8 mouse cellular contexts compared by ENCODE assay signal in the genomic region with DNA sequence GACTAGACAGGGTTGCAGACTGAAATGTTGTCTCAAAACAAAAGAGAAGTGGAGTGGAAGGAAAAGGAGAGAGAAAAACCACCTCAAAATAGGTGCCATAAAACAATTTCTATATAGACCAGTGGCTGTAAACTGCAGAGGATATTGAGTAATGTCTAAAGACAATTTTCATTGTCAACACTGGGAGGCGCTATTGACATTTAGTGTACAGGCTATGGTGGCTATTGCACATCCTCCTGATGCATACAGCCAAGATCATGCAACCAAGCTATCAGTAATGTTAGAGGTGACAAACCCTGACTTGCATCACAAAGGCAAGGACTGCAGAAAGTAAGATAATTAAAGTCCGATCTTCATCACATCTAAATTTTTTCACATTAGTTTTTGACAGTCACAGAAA.
DNase-seq lines count a peak whose midpoint lies in the region; ATAC-seq lines count a peak whose summit lies in the region.

No protein-coding gene starts in this region.

- H3K4me1 ChIP-seq in heart, embryonic 10.5 days, result no peaks in the 10 kb centered on the region

- DNase-seq in heart, postnatal 10 days, result peak; percentile 8 to 14
- DNase-seq in heart, embryonic 10.5 days (ENCODE audit: low spot score), result no peak
- peak; percentile 77 for DNase-seq in 416B (ENCODE audit: low read depth)
- peak; percentile 84 for DNase-seq in brain, adult 2 months (ENCODE audit: low read depth, low spot score)
- no peak for DNase-seq in urinary bladder, postnatal 14 days (ENCODE audit: low spot score)
- DNase-seq in spleen, adult 18-20 months, result no peak
- DNase-seq in urinary bladder, adult 2 months (ENCODE audit: low spot score), result no peak

- peak; percentile 75 for ATAC-seq in granulocyte monocyte progenitor cell, adult 5-6 weeks (replicated peaks; ENCODE audit: poor library complexity, severe bottlenecking)

- H3K36me3 ChIP-seq in heart, embryonic 10.5 days, result no peaks in the 10 kb centered on the region

- intact Hi-C loops in heart, postnatal 10 days (cut with DNase I), result loop anchor here (1.0 kb wide), 1 partner anchor 89 kb away; no protein-coding TSS in a partner anchor

- no peaks in the 10 kb centered on the region for H3K27me3 ChIP-seq in heart, embryonic 10.5 days (ENCODE audit: insufficient read depth, poor library complexity, severe bottlenecking)

- 45% methylated on average over 2 of the region's 2 CpGs for WGBS in heart, embryonic 10.5 days

- no peaks in the 10 kb centered on the region for H3K9me3 ChIP-seq in heart, embryonic 10.5 days

- H3K4me3 ChIP-seq in heart, embryonic 10.5 days, result no peak overlapping the region

- no peak overlapping the region for H3K27ac ChIP-seq in heart, embryonic 10.5 days

Comparison
In these comparisons a context has a peak if more than half of its experiments do, and no peak if none do; other contexts are left out.
1. DNase-seq: peak in heart, postnatal 10 days (2 of 2), 416B (single experiment) and brain, adult 2 months (single experiment); none in heart, embryonic 10.5 days (single experiment), urinary bladder, postnatal 14 days (single experiment), spleen, adult 18-20 months (0 of 2) and urinary bladder, adult 2 months (single experiment).